Mouse (Mus musculus): ENCODE measurements around the gene Slc39a3. TPM values are rescaled to one million over a fixed set of nuclear protein-coding genes. Genes with fewer than 3 reads are reported as not detected.

The Slc39a3 gene
- total and polyA plus RNA-seq, 3 experiments: 2.8 to 9.6 (median 7.4) TPM

- H3K27me3 ChIP-seq (ENCODE audit: insufficient read depth, low read length): peaks cover 59% of the 10 kb centered on the region
- ATAC-seq (ENCODE audit: extremely low read depth, insufficient number of reproducible peaks, low FRiP score, poor library complexity, severe bottlenecking): no peak
- H3K36me3 ChIP-seq (replicated peaks): no peaks in the 10 kb centered on the region
- no peak for DNase-seq (ENCODE audit: low spot score)
- peaks cover 7% of the 10 kb centered on the region; the same call in 1 of the 2 replicates for H3K4me1 ChIP-seq (ENCODE audit: insufficient read depth, low read depth, low read length)
- no peaks in the 10 kb centered on the region for H3K9me3 ChIP-seq (replicated peaks)
- no peak overlapping the region for H3K4me3 ChIP-seq (ENCODE audit: low read depth, low read length)
- no peak for TF ChIP-seq CTCF (IDR thresholded peaks at IDR 0.05; ENCODE audit: low read depth, low read length)
- TF ChIP-seq TAL1 (conservative IDR thresholded peaks at IDR 0.05; ENCODE audit: low read depth, low read length): no peak
- no peak for TF ChIP-seq POLR2AphosphoS5 (IDR thresholded peaks at IDR 0.05; ENCODE audit: insufficient replicate concordance, low read depth, low read length)
- TF ChIP-seq GATA2 (IDR thresholded peaks at IDR 0.05; ENCODE audit: borderline replicate concordance, low read depth, low read length): no peak
- TF ChIP-seq GATA1 (IDR thresholded peaks at IDR 0.05; ENCODE audit: borderline replicate concordance, low read length): no peak
These were observed 47.8 kb downstream of the Slc39a3 start for GRCm38 (mm10) chr10:80989446-80989845.

GRCm38 (mm10) chr10:80987709-80988441, 49.4 kb downstream of the Slc39a3 start:
- Histone ChIP-seq H3K36me3 (replicated peaks) (no peaks in the 10 kb centered on the region), H3K27me3 (ENCODE audit: insufficient read depth, low read length) (peaks cover 55% of the 10 kb centered on the region), H3K4me1 (ENCODE audit: insufficient read depth, low read depth, low read length) (peaks cover 7% of the 10 kb centered on the region; the same call in 1 of the 2 replicates), H3K4me3 (ENCODE audit: low read depth, low read length) (no peak overlapping the region), H3K9me3 (replicated peaks) (no peaks in the 10 kb centered on the region)
- peak; percentile 49; the same call in 1 of the 2 replicates for ATAC-seq (ENCODE audit: extremely low read depth, insufficient number of reproducible peaks, low FRiP score, poor library complexity, severe bottlenecking)
- peak; percentile 81 for TF ChIP-seq CTCF (IDR thresholded peaks at IDR 0.05; ENCODE audit: low read depth, low read length)
- TF ChIP-seq GATA1 (IDR thresholded peaks at IDR 0.05; ENCODE audit: borderline replicate concordance, low read length): no peak
- no peak for TF ChIP-seq POLR2AphosphoS5 (IDR thresholded peaks at IDR 0.05; ENCODE audit: insufficient replicate concordance, low read depth, low read length)
- no peak for TF ChIP-seq GATA2 (IDR thresholded peaks at IDR 0.05; ENCODE audit: borderline replicate concordance, low read depth, low read length)
- TF ChIP-seq TAL1 (conservative IDR thresholded peaks at IDR 0.05; ENCODE audit: low read depth, low read length): no peak
- peak; percentile 90 for DNase-seq (ENCODE audit: low spot score)

GRCm38 (mm10) chr10:80986754-80987153, 50.5 kb downstream of the Slc39a3 start:
- Histone ChIP-seq H3K4me1 (ENCODE audit: insufficient read depth, low read depth, low read length) (peaks cover 7% of the 10 kb centered on the region; the same call in 1 of the 2 replicates), H3K9me3 (replicated peaks) (no peaks in the 10 kb centered on the region), H3K27me3 (ENCODE audit: insufficient read depth, low read length) (peaks cover 52% of the 10 kb centered on the region), H3K36me3 (replicated peaks) (no peaks in the 10 kb centered on the region), H3K4me3 (ENCODE audit: low read depth, low read length) (no peak overlapping the region)
- no peak for DNase-seq (ENCODE audit: low spot score)
- no peak for ATAC-seq (ENCODE audit: extremely low read depth, insufficient number of reproducible peaks, low FRiP score, poor library complexity, severe bottlenecking)
- TF ChIP-seq TAL1 (conservative IDR thresholded peaks at IDR 0.05; ENCODE audit: low read depth, low read length) (no peak), CTCF (IDR thresholded peaks at IDR 0.05; ENCODE audit: low read depth, low read length) (no peak), GATA2 (IDR thresholded peaks at IDR 0.05; ENCODE audit: borderline replicate concordance, low read depth, low read length) (no peak), GATA1 (IDR thresholded peaks at IDR 0.05; ENCODE audit: borderline replicate concordance, low read length) (no peak), POLR2AphosphoS5 (IDR thresholded peaks at IDR 0.05; ENCODE audit: insufficient replicate concordance, low read depth, low read length) (no peak)

GRCm38 (mm10) chr10:80985970-80986701, 51.1 kb downstream of the Slc39a3 start:
- ATAC-seq (ENCODE audit: extremely low read depth, insufficient number of reproducible peaks, low FRiP score, poor library complexity, severe bottlenecking) (no peak), DNase-seq (ENCODE audit: low spot score) (no peak)
- Histone ChIP-seq H3K9me3 (replicated peaks) (no peaks in the 10 kb centered on the region), H3K27me3 (ENCODE audit: insufficient read depth, low read length) (peaks cover 57% of the 10 kb centered on the region), H3K4me1 (ENCODE audit: insufficient read depth, low read depth, low read length) (peaks cover 7% of the 10 kb centered on the region; the same call in 1 of the 2 replicates), H3K4me3 (ENCODE audit: low read depth, low read length) (peak overlapping the region; percentile 7; the same call in 1 of the 2 replicates), H3K36me3 (replicated peaks) (no peaks in the 10 kb centered on the region)
- no peak for TF ChIP-seq POLR2AphosphoS5 (IDR thresholded peaks at IDR 0.05; ENCODE audit: insufficient replicate concordance, low read depth, low read length)
- TF ChIP-seq GATA1 (IDR thresholded peaks at IDR 0.05; ENCODE audit: borderline replicate concordance, low read length): no peak
- no peak for TF ChIP-seq GATA2 (IDR thresholded peaks at IDR 0.05; ENCODE audit: borderline replicate concordance, low read depth, low read length)
- TF ChIP-seq TAL1 (conservative IDR thresholded peaks at IDR 0.05; ENCODE audit: low read depth, low read length): no peak
- no peak for TF ChIP-seq CTCF (IDR thresholded peaks at IDR 0.05; ENCODE audit: low read depth, low read length)

GRCm38 (mm10) chr10:80985241-80985969, 51.8 kb downstream of the Slc39a3 start:
- DNase-seq (ENCODE audit: low spot score) (no peak), ATAC-seq (ENCODE audit: extremely low read depth, insufficient number of reproducible peaks, low FRiP score, poor library complexity, severe bottlenecking) (no peak)
- H3K9me3 ChIP-seq (replicated peaks): no peaks in the 10 kb centered on the region
- H3K27me3 ChIP-seq (ENCODE audit: insufficient read depth, low read length): peaks cover 57% of the 10 kb centered on the region
- peak overlapping the region; percentile 7; the same call in 1 of the 2 replicates for H3K4me3 ChIP-seq (ENCODE audit: low read depth, low read length)
- TF ChIP-seq TAL1 (conservative IDR thresholded peaks at IDR 0.05; ENCODE audit: low read depth, low read length): no peak
- no peak for TF ChIP-seq GATA1 (IDR thresholded peaks at IDR 0.05; ENCODE audit: borderline replicate concordance, low read length)
- no peak for TF ChIP-seq GATA2 (IDR thresholded peaks at IDR 0.05; ENCODE audit: borderline replicate concordance, low read depth, low read length)
- TF ChIP-seq POLR2AphosphoS5 (IDR thresholded peaks at IDR 0.05; ENCODE audit: insufficient replicate concordance, low read depth, low read length): no peak
- TF ChIP-seq CTCF (IDR thresholded peaks at IDR 0.05; ENCODE audit: low read depth, low read length): no peak
- no peaks in the 10 kb centered on the region for H3K36me3 ChIP-seq (replicated peaks)
- peaks cover 7% of the 10 kb centered on the region; the same call in 1 of the 2 replicates for H3K4me1 ChIP-seq (ENCODE audit: insufficient read depth, low read depth, low read length)
